Mouse (Mus musculus) liver, embryonic 14.5 days (tissue): ENCODE results near the gene Dhps.
A peak's percentile ranks its signal among the peaks of the same experiment; 100 is the strongest.

Source experiments
- CTCF ChIP-seq: IDR thresholded peaks from 2 replicates; pipeline ENCODE4 v1.5.1; 2016; ENCODE audit warnings: antibody characterized with exemption, low read depth, control low read depth
- EP300 ChIP-seq: IDR thresholded peaks from 2 replicates; pipeline ENCODE4 v1.6.1; 2016; ENCODE audit warnings: antibody characterized with exemption, low read depth

DNA sequence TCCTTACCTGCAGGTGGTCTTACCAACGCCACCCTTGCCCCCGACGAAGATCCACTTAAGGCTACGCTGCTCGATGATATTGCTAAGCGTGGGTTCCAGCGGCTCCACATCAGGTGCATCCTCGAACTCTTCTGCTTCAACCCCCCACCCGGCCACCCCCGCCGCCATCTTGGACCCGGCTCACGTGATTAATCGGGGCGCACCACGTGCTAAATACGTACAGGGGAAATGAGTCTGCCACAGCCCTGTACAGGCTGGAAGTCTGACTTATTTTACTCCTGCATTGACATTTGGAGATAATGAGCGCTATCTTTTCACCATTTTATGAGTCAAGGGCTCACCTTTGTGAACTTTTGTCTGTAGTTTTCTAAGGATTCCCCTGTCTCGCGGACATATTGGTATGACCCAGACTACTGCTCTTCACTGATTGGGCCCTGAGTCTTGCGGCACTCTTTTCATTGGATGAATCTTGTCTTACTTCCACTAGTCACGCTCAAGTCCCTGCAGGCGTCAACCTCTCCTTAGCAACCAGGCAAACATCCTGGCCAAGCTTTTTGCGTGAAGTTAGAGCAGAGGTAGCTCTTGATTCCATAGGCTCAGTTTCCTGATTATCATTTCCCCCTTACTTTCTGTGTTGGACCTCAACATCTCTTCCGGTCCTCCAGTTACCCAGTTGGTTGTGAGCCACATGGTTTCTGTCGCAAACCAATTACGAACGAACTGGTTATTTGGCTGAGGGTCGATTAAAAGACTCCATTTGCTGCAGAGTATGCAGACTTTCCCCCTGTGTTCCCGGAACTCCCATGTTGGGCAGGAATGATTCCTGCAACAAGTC, 46.2 kb upstream of the Dhps start, which contains the start of gene Asna1:
- TF ChIP-seq CTCF: no peak
- TF ChIP-seq EP300: peak; percentile 61
